Mouse (Mus musculus) midbrain, embryonic 16.5 days (tissue): ENCODE results near the gene Glb1. TPM values are rescaled to one million over a fixed set of nuclear protein-coding genes. Genes with fewer than 3 reads are reported as not detected.

Experiments
- ATAC-seq: fragments of 200-750 bp; cut with Nextera tagmentation; 2 replicates; pipeline ENCODE4 v1.8.0; 2017; ENCODE audit warnings: moderate TSS enrichment
- H3K27ac ChIP-seq: fragments of 300-500 bp; sonication (generic); 2 replicates; pipeline ENCODE4 v1.5.1; 2014; ENCODE audit warnings: mild to moderate bottlenecking, low read length, mixed read lengths
- H3K27me3 ChIP-seq: fragments of 300-500 bp; sonication (generic); 2 replicates; pipeline ENCODE4 v1.6.1; 2014; ENCODE audit warnings: low read depth, low read length, mixed read lengths; ENCODE audit not compliant: control insufficient read depth, insufficient read depth
- H3K36me3 ChIP-seq: fragments of 300-500 bp; sonication (generic); 2 replicates; pipeline ENCODE4 v1.6.1; 2014; ENCODE audit warnings: mild to moderate bottlenecking, low read length, moderate library complexity, mixed read lengths; ENCODE audit not compliant: control insufficient read depth, insufficient read depth
- H3K4me1 ChIP-seq: fragments of 300-500 bp; sonication (generic); 2 replicates; pipeline ENCODE4 v1.6.1; 2014; ENCODE audit warnings: mild to moderate bottlenecking, low read length, mixed read lengths; ENCODE audit not compliant: control insufficient read depth, insufficient read depth
- H3K4me2 ChIP-seq: fragments of 300-500 bp; sonication (generic); 2 replicates; pipeline ENCODE4 v1.6.1; 2014; ENCODE audit warnings: mild to moderate bottlenecking, low read length, mixed read lengths
- H3K4me3 ChIP-seq: fragments of 300-500 bp; sonication (generic); 2 replicates; pipeline ENCODE4 v1.5.1; 2014; ENCODE audit warnings: low read depth, mild to moderate bottlenecking, low read length, moderate library complexity, mixed read lengths
- H3K9ac ChIP-seq: fragments of 300-500 bp; sonication (generic); 2 replicates; pipeline ENCODE4 v1.6.1; 2014; ENCODE audit warnings: low read depth, low read length, mixed read lengths
- H3K9me3 ChIP-seq: fragments of 300-500 bp; sonication (generic); replicated peaks from 2 replicates; pipeline ENCODE4 v1.6.1; 2014; ENCODE audit warnings: mild to moderate bottlenecking, low read length, mixed read lengths; ENCODE audit not compliant: control insufficient read depth, poor library complexity, severe bottlenecking
- WGBS: fragments of 180-500 bp; shearing (Covaris S2); extraction: QIAGEN DNeasy Blood & Tissue Kit; methylation state at CpG from one replicate; pipeline ENCODE4 v1.1.7; 2014; 5-methylcytosine and 5-hydroxymethylcytosine counted together
- polyA plus RNA-seq: library from polyadenylated mRNA; unstranded; fragments of >200 nt; fragmentation: Nextera tagmentation; extraction: Ambion mirVana; gene quantifications from 2 replicates; pipeline ENCODE4 v1.2.1, GENCODE M21; 2015

The Glb1 gene
- polyA plus RNA-seq, 1 experiment from 2014 or later = 30.5 TPM

- ATAC-seq = no peak
- Histone ChIP-seq H3K4me1 (peaks cover 10% of the 10 kb centered on the region), H3K4me3 (no peak overlapping the region), H3K4me2 (no peak overlapping the region), H3K9me3 (no peaks in the 10 kb centered on the region), H3K27ac (no peak overlapping the region), H3K36me3 (no peaks in the 10 kb centered on the region), H3K9ac (no peak overlapping the region), H3K27me3 (peaks cover 2% of the 10 kb centered on the region; the same call in 1 of the 2 replicates)
- 92% methylated on average over 9 of the region's 9 CpGs for WGBS
Observed at GRCm38 (mm10) chr9:114522501-114522900, 121.6 kb downstream of the Glb1 start.

Other genes starting within 250 kb of the Glb1 start
- gene Bcl2a1c, start 70.9 kb upstream of the Glb1 start, polyA plus RNA-seq = not detected in 2 replicates
- 18.9 and 20.5 TPM in 2 replicates for gene Crtap, start 10.4 kb upstream of the Glb1 start, polyA plus RNA-seq
- 9.6 and 10.8 TPM in 2 replicates for gene Tmppe, start within 50 bp of the Glb1 start, polyA plus RNA-seq
- gene Ccr4, start 103.8 kb downstream of the Glb1 start, polyA plus RNA-seq = not detected in 2 replicates
- gene C130032M10Rik, start 114.6 kb downstream of the Glb1 start, polyA plus RNA-seq = not detected in 2 replicates
- gene Trim71, start 163.3 kb downstream of the Glb1 start, polyA plus RNA-seq = 0.15 and 0.17 TPM in 2 replicates
- gene Cnot10, start 239.1 kb downstream of the Glb1 start, polyA plus RNA-seq = 54.0 and 59.3 TPM in 2 replicates